Mouse (Mus musculus): ENCODE measurements at regions not wholly inside any gene's neighbourhood (a gene's known extent, or its start where the extent isn't known, plus 50 kb on each side); places are given as distances from the start of the nearest gene placed in this dataset.

DNA sequence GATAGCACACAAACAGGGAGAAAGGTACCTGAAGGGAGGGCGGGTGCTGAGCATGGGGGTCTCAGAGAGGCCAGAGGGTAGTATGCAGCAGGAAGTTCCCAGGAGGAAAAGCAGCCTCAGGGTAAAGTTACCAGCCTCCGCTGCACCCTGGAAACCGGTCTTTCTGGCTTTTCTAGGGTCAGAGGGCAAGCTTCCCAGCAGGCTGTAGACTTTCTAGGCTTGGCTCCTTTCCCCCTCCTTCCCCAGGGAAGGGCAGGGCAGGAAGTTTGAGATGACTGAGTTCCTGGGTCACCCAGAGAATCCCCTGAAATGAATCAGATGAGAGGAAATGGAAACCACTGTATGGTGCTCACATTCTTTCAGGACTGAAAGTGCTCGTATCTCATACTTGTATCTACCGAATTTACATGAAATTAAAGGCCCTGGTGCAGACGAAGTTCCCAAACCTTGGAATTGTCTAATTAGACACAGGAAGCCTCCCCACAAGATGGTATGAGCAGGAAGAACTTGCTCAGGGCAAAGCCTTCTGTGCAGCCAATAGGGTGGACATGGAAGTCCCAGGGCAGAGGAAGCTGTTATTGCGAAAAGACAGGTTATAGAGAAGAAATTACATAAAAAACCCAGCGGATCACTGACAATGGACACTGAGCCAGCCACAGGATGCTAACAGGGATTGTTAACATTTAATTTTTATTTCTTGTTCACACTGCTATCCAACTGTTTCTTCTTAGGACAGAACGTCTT lies 114.9 kb downstream of the Bcl2l11 start:
- H3K79me2 ChIP-seq (ENCODE audit: control insufficient read depth, insufficient read depth) = no peaks in the 10 kb centered on the region
- no peak overlapping the region for H3K4me3 ChIP-seq (ENCODE audit: insufficient read depth, poor library complexity, severe bottlenecking)
- H3K36me3 ChIP-seq (ENCODE audit: control insufficient read depth, insufficient read depth) = no peaks in the 10 kb centered on the region
- no peaks in the 10 kb centered on the region for H3K27me3 ChIP-seq (ENCODE audit: control insufficient read depth, insufficient read depth, insufficient read length)
- H3K79me3 ChIP-seq (ENCODE audit: low read depth) = no peaks in the 10 kb centered on the region
- H3ac ChIP-seq (ENCODE audit: control insufficient read depth, insufficient read length, low read depth) = peak overlapping the region; percentile 9
- TF ChIP-seq CEBPB (IDR thresholded peaks at IDR 0.05; ENCODE audit: low read depth) (peak; percentile 67), USF1 (IDR thresholded peaks at IDR 0.05; ENCODE audit: low read depth) (no peak)

- no peaks in the 10 kb centered on the region for H3K79me2 ChIP-seq (ENCODE audit: control insufficient read depth, insufficient read depth)
- no peak overlapping the region for H3K4me3 ChIP-seq (ENCODE audit: insufficient read depth, poor library complexity, severe bottlenecking)
- H3K27me3 ChIP-seq (ENCODE audit: control insufficient read depth, insufficient read depth, insufficient read length) = no peaks in the 10 kb centered on the region
- no peak for TF ChIP-seq USF1 (IDR thresholded peaks at IDR 0.05; ENCODE audit: low read depth)
- TF ChIP-seq MYOG (IDR thresholded peaks at IDR 0.05; ENCODE audit: control insufficient read depth, extremely low read depth, insufficient read length) = no peak
- no peak for TF ChIP-seq FOSL1 (IDR thresholded peaks at IDR 0.05; ENCODE audit: insufficient read depth, low read length, poor library complexity, severe bottlenecking)
- no peak for TF ChIP-seq CTCF (IDR thresholded peaks at IDR 0.05; ENCODE audit: control insufficient read depth, insufficient read depth, insufficient read length)
- TF ChIP-seq CEBPB (IDR thresholded peaks at IDR 0.05; ENCODE audit: low read depth) = no peak
- no peak for TF ChIP-seq MAX (IDR thresholded peaks at IDR 0.05)
- no peak for TF ChIP-seq MYOD1 (IDR thresholded peaks at IDR 0.05; ENCODE audit: control insufficient read depth, insufficient read length, low read depth)
- no peaks in the 10 kb centered on the region for H3K36me3 ChIP-seq (ENCODE audit: control insufficient read depth, insufficient read depth)
- H3ac ChIP-seq (ENCODE audit: control insufficient read depth, insufficient read length, low read depth) = peak overlapping the region; percentile 1
- no peaks in the 10 kb centered on the region for H3K79me3 ChIP-seq (ENCODE audit: low read depth)
Measured at GRCm38 (mm10) chr2:128241280-128241665, 115.4 kb downstream of the Bcl2l11 start.

DNA sequence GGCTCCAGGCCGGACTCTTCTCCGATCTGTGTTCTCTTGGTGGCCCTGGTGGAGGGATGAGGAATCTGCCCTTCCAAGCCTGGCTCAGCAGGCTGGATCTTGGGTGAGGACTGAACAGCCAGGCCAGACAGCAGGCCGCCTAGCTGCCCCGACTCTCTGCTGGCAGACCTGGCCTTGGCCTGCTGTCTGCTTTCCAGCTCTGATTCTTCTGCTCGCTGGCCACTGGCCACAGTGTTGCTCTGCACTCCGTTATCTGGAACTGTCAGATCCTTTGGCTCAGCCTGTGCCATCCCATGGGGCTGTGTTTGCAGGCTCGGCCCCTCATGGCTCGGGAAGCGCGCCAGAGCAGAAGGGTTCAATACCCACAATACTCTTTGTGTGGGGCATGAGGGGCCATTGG lies 119.7 kb downstream of the Bcl2l11 start:
- no peak for TF ChIP-seq CTCF (IDR thresholded peaks at IDR 0.05; ENCODE audit: control insufficient read depth, insufficient read depth, insufficient read length)
- no peak for TF ChIP-seq FOSL1 (IDR thresholded peaks at IDR 0.05; ENCODE audit: insufficient read depth, low read length, poor library complexity, severe bottlenecking)
- no peak for TF ChIP-seq MAX (IDR thresholded peaks at IDR 0.05)
- no peak for TF ChIP-seq MYOG (IDR thresholded peaks at IDR 0.05; ENCODE audit: control insufficient read depth, extremely low read depth, insufficient read length)
- no peaks in the 10 kb centered on the region for H3K79me2 ChIP-seq (ENCODE audit: control insufficient read depth, insufficient read depth)
- H3K36me3 ChIP-seq (ENCODE audit: control insufficient read depth, insufficient read depth) = no peaks in the 10 kb centered on the region
- no peaks in the 10 kb centered on the region for H3K79me3 ChIP-seq (ENCODE audit: low read depth)
- H3ac ChIP-seq (ENCODE audit: control insufficient read depth, insufficient read length, low read depth) = no peak overlapping the region
- no peak overlapping the region for H3K4me3 ChIP-seq (ENCODE audit: insufficient read depth, poor library complexity, severe bottlenecking)
- H3K27me3 ChIP-seq (ENCODE audit: control insufficient read depth, insufficient read depth, insufficient read length) = no peaks in the 10 kb centered on the region

DNA sequence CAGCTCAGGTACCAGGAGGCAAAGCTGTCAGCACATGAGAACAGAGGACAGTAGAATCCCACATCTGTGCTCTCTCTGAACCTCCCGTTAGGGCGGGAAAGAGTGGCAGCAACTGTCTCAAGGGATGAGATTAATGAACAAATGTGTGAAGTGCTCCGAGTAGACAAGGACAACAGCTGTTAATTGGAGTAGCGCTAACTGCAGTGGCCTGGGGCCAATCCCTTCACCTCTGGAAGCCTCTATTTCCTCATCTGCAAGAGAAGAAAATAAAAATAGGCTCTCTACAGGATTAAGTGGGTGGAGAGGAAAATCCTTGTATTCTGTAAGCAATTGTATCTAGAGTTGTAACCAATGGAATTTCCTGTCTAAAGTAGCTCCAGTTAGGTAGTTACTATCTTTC lies 122.1 kb downstream of the Bcl2l11 start:
- Histone ChIP-seq H3K4me3 (ENCODE audit: insufficient read depth, poor library complexity, severe bottlenecking) (no peak overlapping the region), H3K36me3 (ENCODE audit: control insufficient read depth, insufficient read depth) (no peaks in the 10 kb centered on the region), H3ac (ENCODE audit: control insufficient read depth, insufficient read length, low read depth) (no peak overlapping the region), H3K27me3 (ENCODE audit: control insufficient read depth, insufficient read depth, insufficient read length) (no peaks in the 10 kb centered on the region), H3K79me2 (ENCODE audit: control insufficient read depth, insufficient read depth) (no peaks in the 10 kb centered on the region), H3K79me3 (ENCODE audit: low read depth) (no peaks in the 10 kb centered on the region)
- TF ChIP-seq CEBPB (IDR thresholded peaks at IDR 0.05; ENCODE audit: low read depth) (no peak), MYOD1 (IDR thresholded peaks at IDR 0.05; ENCODE audit: control insufficient read depth, insufficient read length, low read depth) (no peak), CTCF (IDR thresholded peaks at IDR 0.05; ENCODE audit: control insufficient read depth, insufficient read depth, insufficient read length) (no peak), MAX (IDR thresholded peaks at IDR 0.05) (no peak), USF1 (IDR thresholded peaks at IDR 0.05; ENCODE audit: low read depth) (no peak), MYOG (IDR thresholded peaks at IDR 0.05; ENCODE audit: control insufficient read depth, extremely low read depth, insufficient read length) (no peak), FOSL1 (IDR thresholded peaks at IDR 0.05; ENCODE audit: insufficient read depth, low read length, poor library complexity, severe bottlenecking) (no peak)

GRCm38 (mm10) chr2:128249188-128249587 lies 123.3 kb downstream of the Bcl2l11 start:
- Histone ChIP-seq H3ac (ENCODE audit: control insufficient read depth, insufficient read length, low read depth) (no peak overlapping the region), H3K79me3 (ENCODE audit: low read depth) (no peaks in the 10 kb centered on the region), H3K36me3 (ENCODE audit: control insufficient read depth, insufficient read depth) (no peaks in the 10 kb centered on the region), H3K79me2 (ENCODE audit: control insufficient read depth, insufficient read depth) (no peaks in the 10 kb centered on the region), H3K27me3 (ENCODE audit: control insufficient read depth, insufficient read depth, insufficient read length) (no peaks in the 10 kb centered on the region), H3K4me3 (ENCODE audit: insufficient read depth, poor library complexity, severe bottlenecking) (no peak overlapping the region)
- TF ChIP-seq MYOG (IDR thresholded peaks at IDR 0.05; ENCODE audit: control insufficient read depth, extremely low read depth, insufficient read length) (no peak), MYOD1 (IDR thresholded peaks at IDR 0.05; ENCODE audit: control insufficient read depth, insufficient read length, low read depth) (no peak), FOSL1 (IDR thresholded peaks at IDR 0.05; ENCODE audit: insufficient read depth, low read length, poor library complexity, severe bottlenecking) (no peak), USF1 (IDR thresholded peaks at IDR 0.05; ENCODE audit: low read depth) (no peak), CTCF (IDR thresholded peaks at IDR 0.05; ENCODE audit: control insufficient read depth, insufficient read depth, insufficient read length) (no peak), CEBPB (IDR thresholded peaks at IDR 0.05; ENCODE audit: low read depth) (no peak), MAX (IDR thresholded peaks at IDR 0.05) (no peak)

DNA sequence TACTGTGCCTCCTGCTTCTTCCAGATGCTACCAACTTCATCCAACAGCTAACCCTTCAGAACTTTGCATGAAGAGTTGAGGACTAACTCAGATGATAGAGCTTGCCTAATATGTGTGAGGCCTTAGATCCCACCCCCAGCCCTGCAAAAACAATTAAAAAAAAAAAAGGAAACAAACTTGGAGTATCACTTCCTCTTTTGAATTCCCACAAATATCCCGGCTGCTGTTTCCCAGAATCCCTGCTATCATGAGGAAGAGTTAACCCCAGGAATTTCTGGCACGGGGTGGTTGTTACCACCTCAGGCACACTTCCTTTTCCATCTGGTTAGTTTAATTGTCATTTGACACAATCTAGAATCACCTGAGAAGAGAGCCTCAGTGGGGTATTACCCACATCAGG lies 123.8 kb downstream of the Bcl2l11 start:
- no peaks in the 10 kb centered on the region for H3K79me3 ChIP-seq (ENCODE audit: low read depth)
- H3K27me3 ChIP-seq (ENCODE audit: control insufficient read depth, insufficient read depth, insufficient read length) = no peaks in the 10 kb centered on the region
- H3K79me2 ChIP-seq (ENCODE audit: control insufficient read depth, insufficient read depth) = no peaks in the 10 kb centered on the region
- no peak overlapping the region for H3K4me3 ChIP-seq (ENCODE audit: insufficient read depth, poor library complexity, severe bottlenecking)
- H3ac ChIP-seq (ENCODE audit: control insufficient read depth, insufficient read length, low read depth) = no peak overlapping the region
- TF ChIP-seq USF1 (IDR thresholded peaks at IDR 0.05; ENCODE audit: low read depth) (no peak), MYOD1 (IDR thresholded peaks at IDR 0.05; ENCODE audit: control insufficient read depth, insufficient read length, low read depth) (no peak), MAX (IDR thresholded peaks at IDR 0.05) (no peak), CEBPB (IDR thresholded peaks at IDR 0.05; ENCODE audit: low read depth) (no peak), MYOG (IDR thresholded peaks at IDR 0.05; ENCODE audit: control insufficient read depth, extremely low read depth, insufficient read length) (no peak), FOSL1 (IDR thresholded peaks at IDR 0.05; ENCODE audit: insufficient read depth, low read length, poor library complexity, severe bottlenecking) (no peak), CTCF (IDR thresholded peaks at IDR 0.05; ENCODE audit: control insufficient read depth, insufficient read depth, insufficient read length) (no peak)
- no peaks in the 10 kb centered on the region for H3K36me3 ChIP-seq (ENCODE audit: control insufficient read depth, insufficient read depth)

All from C2C12 (cell line).